Mouse (Mus musculus) thymus, adult 2 months (tissue): ENCODE data around the gene Zdhhc14. TPM values are rescaled to one million over a fixed set of nuclear protein-coding genes. Genes with fewer than 3 reads are reported as not detected.

Experiments used
- DNase-seq: peaks from one replicate; pipeline ENCODE4 v3.0.0; 2021
- H3K27ac ChIP-seq: fragments of 200-500 bp; 2 replicates; pipeline ENCODE4 v1.5.1; 2012; ENCODE audit warnings: low read length, control low read depth; ENCODE audit not compliant: control insufficient read depth, insufficient read depth
- H3K27me3 ChIP-seq: fragments of 200-500 bp; 2 replicates; pipeline ENCODE4 v1.6.1; 2012; ENCODE audit warnings: mild to moderate bottlenecking, low read length, moderate library complexity, mixed read lengths; ENCODE audit not compliant: control insufficient read depth, insufficient read depth
- H3K36me3 ChIP-seq: fragments of 200-500 bp; 2 replicates; pipeline ENCODE4 v1.6.1; 2012; ENCODE audit warnings: mild to moderate bottlenecking, low read length, moderate library complexity; ENCODE audit not compliant: control insufficient read depth, insufficient read depth
- H3K4me1 ChIP-seq: fragments of 200-500 bp; replicated peaks from 2 replicates; pipeline ENCODE4 v1.6.1; 2012; ENCODE audit warnings: low read length; ENCODE audit not compliant: control insufficient read depth, insufficient read depth
- H3K4me3 ChIP-seq: fragments of 200-500 bp; 2 replicates; pipeline ENCODE4 v1.5.1; 2012; ENCODE audit warnings: mild to moderate bottlenecking, low read length, control low read depth, moderate library complexity; ENCODE audit not compliant: control insufficient read depth, insufficient read depth
- CTCF ChIP-seq: fragments of 200-500 bp; IDR thresholded peaks from 2 replicates; pipeline ENCODE4 v1.5.1; 2012; ENCODE audit warnings: mild to moderate bottlenecking, control low read depth, low read length, moderate library complexity, borderline replicate concordance; ENCODE audit not compliant: control insufficient read depth, poor library complexity, insufficient read depth; ENCODE audit errors: extremely low read depth
- POLR2A ChIP-seq: fragments of 200-500 bp; IDR thresholded peaks from 2 replicates; pipeline ENCODE4 v1.6.1; 2012; ENCODE audit warnings: mild to moderate bottlenecking, low read length, control low read depth, moderate library complexity; ENCODE audit not compliant: control insufficient read depth, poor library complexity, insufficient read depth; ENCODE audit errors: extremely low read depth
- WGBS: fragments of 180-500 bp; shearing (Covaris S2); methylation state at CpG from one replicate; pipeline ENCODE4 v1.1.7; 2018; 5-methylcytosine and 5-hydroxymethylcytosine counted together
- polyA plus RNA-seq: library from polyadenylated mRNA; depleted of rRNA; stranded (reverse); fragments of >200 nt; gene quantifications from 2 replicates; pipeline ENCODE4 v1.2.3, GENCODE M21; 2012

The Zdhhc14 gene
- polyA plus RNA-seq, 1 experiment = 13.3 TPM

GRCm38 (mm10) chr17:5723601-5724189 lies 231.3 kb downstream of the Zdhhc14 start:
- no peaks in the 10 kb centered on the region for H3K36me3 ChIP-seq
- no peaks in the 10 kb centered on the region for H3K27me3 ChIP-seq
- no peak overlapping the region for H3K27ac ChIP-seq
- H3K4me3 ChIP-seq = no peak overlapping the region
- TF ChIP-seq POLR2A (no peak), CTCF (no peak)
- 96% methylated on average over 10 of the region's 10 CpGs for WGBS
- DNase-seq = no peak
- H3K4me1 ChIP-seq = peaks cover under 1% of the 10 kb centered on the region; the same call in 1 of the 2 replicates

DNA sequence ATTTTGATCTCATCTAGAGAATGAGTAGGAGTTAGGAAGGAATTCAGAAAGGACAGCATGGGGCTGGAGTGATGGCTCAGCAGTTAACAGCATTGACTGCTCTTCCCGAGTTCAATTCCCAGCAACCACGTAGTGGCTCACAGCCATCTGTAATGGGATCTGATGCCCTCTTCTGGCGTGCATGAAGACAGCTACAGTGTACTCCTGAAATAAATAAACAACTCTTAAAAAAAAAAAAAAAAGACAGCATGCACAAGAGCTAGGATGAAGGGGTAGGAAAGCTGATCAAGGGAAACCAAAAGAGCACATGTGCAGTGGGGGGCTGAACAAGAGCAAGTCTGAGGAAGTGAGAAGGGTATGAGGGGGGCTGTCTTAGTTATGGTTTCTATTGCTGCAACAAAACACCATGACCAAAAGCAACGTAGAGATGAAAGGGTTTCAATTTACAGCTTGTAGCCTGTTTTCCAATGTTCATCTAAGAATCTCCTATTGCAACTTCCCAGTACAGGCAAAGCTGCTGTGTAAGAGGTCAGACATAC lies 237.3 kb downstream of the Zdhhc14 start:
- TF ChIP-seq CTCF (no peak), POLR2A (no peak)
- peaks cover 27% of the 10 kb centered on the region for H3K4me1 ChIP-seq
- H3K27me3 ChIP-seq = no peaks in the 10 kb centered on the region
- 53% methylated on average over 4 of the region's 4 CpGs for WGBS
- DNase-seq = no peak
- H3K27ac ChIP-seq = no peak overlapping the region
- H3K36me3 ChIP-seq = no peaks in the 10 kb centered on the region
- H3K4me3 ChIP-seq = no peak overlapping the region

DNA sequence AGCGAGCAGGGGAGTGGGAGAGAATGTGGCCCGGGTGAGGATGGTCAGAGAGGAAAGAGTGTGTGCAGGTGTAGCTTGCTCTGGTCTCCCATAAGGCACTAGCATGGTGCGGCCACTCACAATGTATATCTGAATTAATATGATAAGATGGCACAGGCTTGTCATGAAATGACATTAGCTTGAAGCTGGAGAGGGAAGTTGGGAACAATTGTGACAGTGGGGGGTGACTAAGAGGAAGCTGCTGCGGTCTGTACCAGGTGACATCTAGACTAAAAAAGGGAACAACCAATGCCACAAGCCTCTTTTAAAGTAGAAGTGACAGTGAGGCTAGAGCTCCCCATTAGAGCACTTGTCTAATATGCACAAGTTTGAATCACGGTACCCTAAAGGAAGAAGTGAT lies 238.2 kb downstream of the Zdhhc14 start:
- Histone ChIP-seq H3K4me3 (no peak overlapping the region), H3K36me3 (no peaks in the 10 kb centered on the region), H3K4me1 (peaks cover 27% of the 10 kb centered on the region), H3K27ac (peak overlapping the region; percentile 10; the same call in 1 of the 2 replicates), H3K27me3 (no peaks in the 10 kb centered on the region)
- TF ChIP-seq POLR2A (no peak), CTCF (no peak)
- DNase-seq = no peak
- WGBS = 11% methylated on average over 5 of the region's 5 CpGs

- Histone ChIP-seq H3K27ac (no peak overlapping the region), H3K4me3 (no peak overlapping the region), H3K4me1 (peaks cover 27% of the 10 kb centered on the region), H3K36me3 (no peaks in the 10 kb centered on the region), H3K27me3 (no peaks in the 10 kb centered on the region)
- 6% methylated on average over 7 of the region's 7 CpGs for WGBS
- DNase-seq = peak; percentile 65
- TF ChIP-seq CTCF = peak; percentile 78; the same call in 1 of the 2 replicates
- no peak for TF ChIP-seq POLR2A
Observed at GRCm38 (mm10) chr17:5733400-5733799, 241.0 kb downstream of the Zdhhc14 start.

GRCm38 (mm10) chr17:5741061-5741460 lies 248.7 kb downstream of the Zdhhc14 start:
- no peaks in the 10 kb centered on the region for H3K4me1 ChIP-seq
- no peak for TF ChIP-seq POLR2A
- TF ChIP-seq CTCF = no peak
- no peak overlapping the region for H3K27ac ChIP-seq
- H3K4me3 ChIP-seq = no peak overlapping the region
- no peaks in the 10 kb centered on the region for H3K27me3 ChIP-seq
- no peak for DNase-seq
- 97% methylated on average over 6 of the region's 6 CpGs for WGBS
- no peaks in the 10 kb centered on the region for H3K36me3 ChIP-seq

GRCm38 (mm10) chr17:5744016-5744415 lies 251.7 kb downstream of the Zdhhc14 start:
- Histone ChIP-seq H3K27me3 (no peaks in the 10 kb centered on the region), H3K4me3 (no peak overlapping the region), H3K27ac (no peak overlapping the region), H3K36me3 (no peaks in the 10 kb centered on the region), H3K4me1 (peaks cover 7% of the 10 kb centered on the region)
- TF ChIP-seq CTCF (no peak), POLR2A (no peak)
- DNase-seq = no peak
- 98% methylated on average over 5 of the region's 5 CpGs for WGBS

DNA sequence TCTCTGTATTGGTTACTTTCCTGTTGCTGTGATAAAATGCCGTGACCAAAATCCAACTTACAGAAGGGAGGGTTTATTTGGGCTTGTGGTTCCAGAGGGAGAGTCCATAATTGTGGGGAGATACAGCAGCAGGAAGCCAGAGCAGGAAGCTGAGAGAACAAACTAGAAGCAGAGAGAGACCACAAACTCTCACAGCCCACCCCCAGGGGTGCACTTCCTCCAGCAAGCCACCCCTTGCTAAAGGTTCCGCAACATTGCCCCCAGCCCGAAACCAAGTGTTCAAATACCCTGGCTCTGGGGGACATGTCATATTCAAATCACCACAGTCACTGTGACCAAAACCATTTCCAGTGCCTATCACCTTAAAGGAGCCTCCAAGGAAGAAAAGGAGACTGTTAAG lies 254.0 kb downstream of the Zdhhc14 start:
- Histone ChIP-seq H3K4me3 (no peak overlapping the region), H3K27ac (no peak overlapping the region), H3K4me1 (peaks cover 7% of the 10 kb centered on the region), H3K36me3 (no peaks in the 10 kb centered on the region), H3K27me3 (no peaks in the 10 kb centered on the region)
- no peak for DNase-seq
- 93% methylated on average over 3 of the region's 3 CpGs for WGBS
- TF ChIP-seq POLR2A = no peak
- no peak for TF ChIP-seq CTCF
